Mouse (Mus musculus) heart, postnatal 14 days (tissue): Measurements from ENCODE around the gene Ccr2. TPM values are rescaled to one million over a fixed set of nuclear protein-coding genes. Genes with fewer than 3 reads are reported as not detected.
"Not testable (repeated sequence)": the region's sequence is repeated elsewhere in the genome, so short reads cannot be mapped to it uniquely, and the experiment has no call there.

Source experiments
- DNase-seq, 2 experiments: peaks; one replicate each; pipeline ENCODE4 v3.0.0; 2021 to 2022
- intact Hi-C: fragments of 180-260 bp; cut with DNase I; formaldehyde crosslinking; loops from one replicate; pipeline ENCODE4 v1.15.1; 2025
- total RNA-seq, 2 experiments: library from RNA; stranded (reverse); gene quantifications; 2 replicates each; pipeline ENCODE4 v1.2.3; 2021

Gene Ccr2
- total RNA-seq, 2 experiments from 2014 or later, result 0.85 to 0.93 TPM

DNA sequence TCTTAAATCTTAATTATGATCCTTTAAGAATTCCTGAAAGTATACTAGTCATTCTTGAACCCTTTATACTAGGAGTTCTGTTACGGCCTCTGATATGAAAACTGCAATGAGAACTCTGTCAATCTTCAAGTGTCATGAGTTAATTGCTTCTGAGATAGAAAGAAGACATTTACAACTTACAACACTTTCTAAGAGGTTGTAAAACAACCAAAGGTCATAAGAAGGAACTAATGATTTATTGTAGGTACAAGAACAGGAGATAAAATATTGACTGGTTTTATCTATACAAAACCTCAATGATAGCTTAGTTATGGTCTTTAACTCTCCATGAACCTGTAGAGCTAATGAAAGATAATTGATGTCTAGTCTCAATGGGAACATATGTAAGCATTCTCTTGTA, 12.0 kb downstream of the Ccr2 start:
- intact Hi-C loops, result no loop called here
- DNase-seq, result no peak

DNA sequence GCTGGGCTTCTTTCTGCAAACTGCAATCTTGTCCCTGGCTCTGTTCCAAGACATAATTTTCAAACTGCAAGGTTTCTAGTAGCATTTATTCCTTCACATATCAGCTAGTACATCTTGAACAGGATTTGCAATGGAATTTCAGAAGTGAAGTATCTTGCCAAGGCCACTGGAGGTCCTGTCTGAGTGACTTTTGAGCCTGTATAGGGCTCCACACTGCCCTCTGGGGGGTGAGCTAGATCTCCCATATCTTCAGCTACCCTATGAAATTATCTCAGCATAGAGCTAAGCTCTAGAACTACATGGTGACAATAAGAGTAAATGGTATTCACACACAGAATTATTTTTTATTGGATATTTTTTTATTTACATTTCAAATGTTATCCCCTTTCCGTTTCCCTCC, 16.7 kb downstream of the Ccr2 start:
- peak; percentile 27 for DNase-seq
- intact Hi-C loops, result no loop called here

DNA sequence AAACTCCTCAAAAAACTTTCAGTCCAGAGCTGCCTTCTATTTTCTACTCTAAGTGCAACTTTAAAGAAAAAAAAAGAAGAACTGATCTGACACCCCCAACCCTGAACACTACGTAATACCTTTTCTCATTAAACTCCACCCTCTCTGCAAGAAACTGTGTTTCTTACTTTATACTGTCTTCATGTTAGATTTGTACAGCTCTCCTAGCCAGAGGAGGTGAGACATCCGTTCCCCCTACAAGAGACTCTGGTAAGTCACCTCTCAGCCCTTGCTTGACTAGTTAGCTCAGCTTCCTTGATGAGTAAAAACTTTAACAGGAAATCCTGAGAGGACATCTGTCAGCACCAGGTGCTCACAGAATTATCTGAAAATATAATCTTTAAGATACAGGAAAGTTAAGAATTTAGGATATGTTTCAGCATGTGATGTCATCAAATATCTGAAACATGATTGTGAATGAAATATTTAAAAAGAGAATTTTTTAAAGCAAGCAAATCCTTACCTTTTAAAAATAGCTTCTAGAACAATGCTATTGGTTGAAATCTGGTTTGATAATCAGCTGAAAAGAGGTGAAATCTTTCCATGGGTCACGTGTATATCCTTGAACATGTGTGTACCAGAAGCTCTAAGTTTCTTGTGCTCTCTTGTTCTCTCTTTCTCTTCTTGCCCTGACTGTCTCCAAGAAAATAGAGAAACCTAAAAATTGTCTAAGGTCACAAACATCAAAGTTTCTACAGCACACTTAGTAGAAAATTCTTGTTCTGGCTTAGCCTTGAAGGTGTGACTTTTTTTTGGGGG, 19.8 kb downstream of the Ccr2 start, which contains the start of gene Ccr5:
Ccr5 (plus strand) TSS at position 157 of the 798 bp plus-strand sequence.
- DNase-seq, result no peak
- intact Hi-C loops, result no loop called here

DNA sequence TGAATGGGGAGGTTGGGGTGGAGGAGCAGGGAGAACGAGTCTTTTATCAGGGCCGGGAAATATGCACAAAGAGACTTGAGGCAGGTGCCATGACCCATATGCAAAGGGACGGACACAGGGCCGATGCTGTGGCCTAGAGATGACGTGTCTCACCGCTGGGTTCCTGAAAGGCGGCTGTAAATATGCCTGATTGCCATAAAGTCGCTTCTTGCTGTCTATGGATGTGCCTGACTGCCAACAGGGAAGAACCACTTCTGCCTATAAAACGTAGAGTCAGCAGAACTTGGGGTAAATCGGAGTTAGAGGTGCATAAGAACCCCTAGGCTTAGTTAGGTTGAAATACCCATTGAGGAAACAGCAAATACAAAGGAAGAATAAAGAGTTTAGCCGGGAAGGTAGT, 23.8 kb downstream of the Ccr2 start:
- intact Hi-C loops, result loop anchor here (5.0 kb wide), 1 partner anchor 138 kb away; no protein-coding TSS in a partner anchor
- peak in 1 of 2 experiments; percentile 2 for DNase-seq

DNA sequence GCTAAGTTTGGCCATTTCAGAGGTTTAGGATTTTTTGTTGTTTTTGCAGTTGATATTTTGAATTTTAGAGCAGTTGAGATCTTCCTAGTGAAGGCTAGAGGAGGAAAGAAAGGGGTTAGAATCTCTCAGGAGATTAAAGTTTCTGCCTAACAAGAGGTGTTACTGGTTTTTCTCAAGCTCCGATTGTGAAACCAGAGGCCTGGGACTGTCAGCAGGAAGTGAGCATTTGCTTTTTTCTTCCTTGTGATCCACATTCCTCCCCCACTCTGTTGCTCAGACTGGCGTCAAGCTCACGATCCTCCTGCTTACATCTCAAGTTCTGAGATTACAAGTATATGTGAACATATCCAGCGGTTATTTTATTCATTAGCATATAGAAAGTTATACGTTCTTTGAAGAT, 24.6 kb downstream of the Ccr2 start:
- peak; percentile 10 to 16 for DNase-seq
- intact Hi-C loops, result loop anchor here (5.0 kb wide), 1 partner anchor 139 kb away; no protein-coding TSS in a partner anchor

DNA sequence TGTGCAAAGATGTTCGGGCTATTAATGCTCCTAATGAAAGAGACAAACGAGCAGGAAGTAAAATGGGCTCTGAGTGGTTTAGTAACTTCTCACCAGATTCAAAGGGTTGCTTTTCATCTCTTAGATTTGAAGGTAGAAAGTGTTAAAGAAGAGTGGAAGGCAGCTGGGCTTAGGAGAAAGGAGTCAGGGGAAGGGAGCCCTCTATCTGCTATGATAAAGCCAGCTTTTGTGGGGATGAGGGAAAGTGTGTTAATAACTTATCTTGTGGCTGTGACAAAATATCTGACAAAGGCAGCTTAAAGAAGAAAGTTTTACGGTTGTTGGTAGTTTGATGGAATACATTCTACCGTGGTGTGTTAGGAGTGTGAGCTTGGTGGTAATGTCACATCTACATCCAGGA, 25.7 kb downstream of the Ccr2 start:
- intact Hi-C loops, result loop anchor here (5.0 kb wide), 1 partner anchor 140 kb away; no protein-coding TSS in a partner anchor
- DNase-seq, result no peak

DNA sequence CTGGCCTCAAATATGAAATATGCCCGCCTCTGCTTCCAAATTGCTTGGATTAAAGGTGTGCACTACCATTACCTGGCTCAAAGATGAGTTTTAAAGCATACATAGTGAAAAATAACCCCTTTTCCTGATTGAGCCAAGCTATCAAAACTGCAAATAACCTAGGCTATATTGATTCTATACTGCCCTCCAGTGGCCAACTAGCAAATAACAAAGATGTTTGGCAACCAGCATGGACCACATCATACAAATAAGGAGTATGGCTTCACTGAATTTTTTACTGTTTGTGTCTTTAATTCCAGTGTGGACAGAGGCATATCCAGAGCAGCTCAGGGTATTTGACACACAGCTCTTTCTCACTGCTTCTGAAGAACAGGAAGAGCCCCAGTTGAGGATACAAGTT, 26.6 kb downstream of the Ccr2 start:
- peak; percentile 22 to 67 for DNase-seq
- intact Hi-C loops, result loop anchor here (5.0 kb wide), 1 partner anchor 141 kb away; no protein-coding TSS in a partner anchor

DNA sequence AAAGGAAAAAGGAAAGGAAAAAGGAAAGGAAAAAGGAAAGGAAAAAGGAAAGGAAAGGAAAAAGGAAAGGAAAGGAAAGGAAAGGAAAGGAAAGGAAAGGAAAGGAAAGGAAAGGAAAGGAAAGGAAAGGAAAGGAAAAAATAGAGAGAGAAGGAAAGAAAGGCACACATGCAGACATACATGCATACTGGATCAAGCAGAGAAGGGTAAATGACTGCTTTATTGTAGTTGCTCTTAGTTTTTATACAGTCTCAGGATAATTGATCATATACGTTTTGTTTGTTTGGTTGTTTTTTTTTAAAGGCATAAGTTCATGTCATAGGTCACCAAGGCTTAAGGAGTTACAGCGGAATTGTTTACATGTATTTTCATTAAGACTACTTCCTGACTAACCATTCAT, 31.1 kb downstream of the Ccr2 start:
- intact Hi-C loops, DNase-seq: not testable (repeated sequence)

DNA sequence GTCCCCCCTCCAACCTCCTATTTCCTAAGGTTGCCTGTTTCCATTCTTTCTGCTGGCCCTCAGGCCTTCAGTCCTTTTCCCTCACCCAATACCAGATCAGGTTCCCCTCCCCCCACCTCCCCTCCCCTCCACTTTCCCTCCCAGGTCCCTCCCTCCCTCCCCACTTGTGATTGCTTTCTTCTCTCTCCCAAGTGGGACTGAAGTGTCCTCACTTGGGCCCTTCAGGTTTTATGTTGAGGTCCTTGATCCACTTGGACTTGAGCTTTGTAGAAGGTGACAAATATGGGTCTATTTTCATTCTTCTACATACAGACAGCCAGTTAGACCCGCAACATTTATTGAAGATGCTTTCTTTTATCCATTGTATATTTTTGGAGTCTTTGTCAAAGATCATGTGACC, 33.2 kb downstream of the Ccr2 start:
- intact Hi-C loops, result not testable (repeated sequence)

DNA sequence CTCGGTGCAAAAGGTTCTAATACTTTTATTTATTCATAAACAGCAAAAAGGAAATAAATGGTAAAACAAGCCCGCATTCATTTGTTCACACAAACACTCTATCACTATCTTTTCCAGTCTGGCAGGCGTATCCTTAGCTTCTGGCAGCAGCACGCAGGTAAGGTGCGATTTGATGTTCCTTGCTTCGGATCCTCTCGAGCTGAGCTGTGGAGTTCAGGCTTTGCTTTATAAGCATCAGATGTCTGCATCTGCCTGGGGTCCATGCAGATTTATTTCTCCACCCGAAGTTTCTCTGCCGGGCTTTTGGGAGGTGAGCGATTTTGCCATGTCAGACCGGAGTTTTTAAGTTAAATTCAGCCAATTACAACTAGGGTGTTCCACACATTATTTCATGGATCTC, 35.9 kb downstream of the Ccr2 start:
- intact Hi-C loops, result no loop called here
- DNase-seq, result no peak

More for the DNA sequence above, 33.2 kb downstream of the Ccr2 start:
- DNase-seq, result not testable (repeated sequence)

DNA sequence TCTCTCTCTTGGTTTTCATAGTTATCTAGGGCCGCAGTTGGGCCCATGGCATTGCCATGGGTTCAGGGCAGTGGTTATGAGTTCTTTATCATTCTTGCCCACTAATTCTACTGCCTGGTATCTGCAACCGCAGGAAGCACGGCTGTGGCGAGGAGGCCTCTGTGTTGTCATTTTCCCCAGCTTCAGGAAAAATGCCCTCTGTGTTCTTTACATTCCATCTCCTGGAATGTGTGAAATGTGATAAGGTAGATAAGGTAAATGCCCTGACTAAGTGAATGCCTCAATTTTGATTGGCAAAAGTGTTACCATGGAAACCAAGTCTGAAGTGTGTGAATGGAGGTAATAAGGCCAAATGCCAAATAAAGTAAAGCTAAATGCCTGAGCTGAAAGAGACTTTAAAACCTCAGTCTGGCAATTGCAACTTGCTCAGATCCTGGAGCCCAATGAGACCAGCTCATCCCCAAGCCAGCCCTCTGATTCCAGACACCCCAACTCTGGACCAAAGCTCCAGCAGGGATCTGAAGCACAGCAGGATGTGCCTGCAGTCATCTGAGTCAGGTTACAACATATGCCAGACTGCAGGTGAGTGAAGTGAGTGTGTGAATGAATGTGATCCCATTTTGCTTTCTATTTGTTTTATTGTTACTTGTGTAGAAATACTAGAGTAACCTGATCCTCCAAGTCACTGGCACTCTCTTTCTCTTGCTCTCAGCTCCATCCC, 36.5 kb downstream of the Ccr2 start:
- DNase-seq, result no peak
- intact Hi-C loops, result no loop called here

DNA sequence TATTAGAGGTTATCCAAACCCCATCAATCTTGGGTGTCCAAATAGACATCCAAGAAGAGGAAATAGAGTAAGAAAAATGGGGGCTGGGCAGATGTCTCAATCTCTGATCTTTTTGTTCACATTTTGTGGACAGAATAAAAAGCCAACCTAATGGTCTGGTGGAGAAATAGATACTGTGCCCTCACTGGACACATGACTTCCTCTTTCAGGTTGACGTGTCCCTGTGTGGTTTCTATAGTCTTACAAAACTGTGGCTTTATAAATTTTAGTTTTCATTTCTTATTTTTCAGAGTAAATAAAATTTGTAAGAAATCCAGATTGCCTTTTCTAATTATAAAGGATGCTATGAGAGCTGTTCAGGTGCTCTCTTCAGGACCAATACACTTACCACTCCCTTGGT, 41.9 kb downstream of the Ccr2 start:
- no peak for DNase-seq

DNA sequence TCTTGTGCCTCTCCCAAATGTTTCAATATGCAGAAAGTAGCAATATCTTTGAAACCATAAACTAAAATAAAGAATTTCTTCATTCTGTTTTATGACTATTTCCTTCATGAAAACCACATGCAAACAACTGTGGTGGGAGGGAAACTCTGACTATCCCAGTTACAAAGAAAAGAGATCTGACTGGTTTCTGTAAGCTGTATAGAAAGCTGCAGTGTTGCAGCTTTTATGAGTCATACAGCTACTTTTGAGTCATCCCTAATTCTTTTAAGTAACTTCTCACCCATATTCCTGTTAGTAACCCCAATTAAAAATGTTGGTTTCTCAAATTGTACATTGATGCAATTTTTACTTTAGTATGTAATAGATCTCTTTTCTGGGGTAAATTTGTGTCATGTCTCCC, 44.6 kb downstream of the Ccr2 start:
- DNase-seq, result no peak
- intact Hi-C loops, result no loop called here

More for the DNA sequence above, 41.9 kb downstream of the Ccr2 start:
- intact Hi-C loops, result no loop called here

Other genes with a start within 250 kb of the Ccr2 start
- under 1 TPM in 1 of 2 experiments, not detected in 1; 0.05 TPM for gene Xcr1, start 239.9 kb upstream of the Ccr2 start, total RNA-seq
- gene Ccr1, start 133.3 kb upstream of the Ccr2 start, total RNA-seq, result 1 to 10 TPM; 1.2 to 1.6 TPM
- not detected for gene Ccr1l1, start 123.5 kb upstream of the Ccr2 start, total RNA-seq
- gene Ccr3, start 80.0 kb upstream of the Ccr2 start, total RNA-seq, result not detected
- 1 to 10 TPM in 1 of 2 experiments, under 1 TPM in 1; 0.66 to 2.0 TPM for gene Ccr5, start 19.6 kb downstream of the Ccr2 start, total RNA-seq
- gene 2010315B03Rik, start 210.7 kb downstream of the Ccr2 start, total RNA-seq, result 10 to 100 TPM in 1 of 2 experiments, 1 to 10 TPM in 1; 8.9 to 12.7 TPM